Mouse (Mus musculus) liver, adult 2 months (tissue): ENCODE measurements around the gene Thbd. TPM values are rescaled to one million over a fixed set of nuclear protein-coding genes. Genes with fewer than 3 reads are reported as not detected.

Experiments
- DNase-seq: peaks from one replicate; pipeline ENCODE4 v3.0.0-alpha.2; 2011; ENCODE audit warnings: low read depth, low spot score; ENCODE audit errors: extremely low read depth
- H3K27ac ChIP-seq: fragments of 200-500 bp; replicated peaks from 2 replicates; pipeline ENCODE4 v1.5.1; 2012; ENCODE audit warnings: low read depth, mild to moderate bottlenecking, control low read depth, inconsistent platforms, low read length; ENCODE audit not compliant: insufficient read depth
- H3K27me3 ChIP-seq: fragments of 200-500 bp; 2 replicates; pipeline ENCODE4 v1.6.1; 2012; ENCODE audit warnings: mild to moderate bottlenecking, moderate library complexity, low read length, inconsistent platforms; ENCODE audit not compliant: control insufficient read depth, insufficient read depth
- H3K36me3 ChIP-seq: fragments of 200-500 bp; 2 replicates; pipeline ENCODE4 v1.6.1; 2012; ENCODE audit warnings: low read length, inconsistent platforms; ENCODE audit not compliant: control insufficient read depth, insufficient read depth
- H3K4me1 ChIP-seq: fragments of 200-500 bp; 2 replicates; pipeline ENCODE4 v1.6.1; 2011; ENCODE audit warnings: low read length; ENCODE audit not compliant: control insufficient read depth, insufficient read depth
- H3K4me3 ChIP-seq: fragments of 200-500 bp; 2 replicates; pipeline ENCODE4 v1.5.1; 2011; ENCODE audit warnings: low read depth, mild to moderate bottlenecking, control low read depth, low read length, moderate library complexity; ENCODE audit not compliant: insufficient read depth
- H3K79me2 ChIP-seq: fragments of 200-500 bp; 2 replicates; pipeline ENCODE4 v1.6.1; 2012; ENCODE audit warnings: inconsistent platforms, mild to moderate bottlenecking, low read length, moderate library complexity; ENCODE audit not compliant: control insufficient read depth, insufficient read depth
- H3K9ac ChIP-seq: fragments of 200-500 bp; 2 replicates; pipeline ENCODE4 v1.6.1; 2012; ENCODE audit warnings: low read depth, mild to moderate bottlenecking, control low read depth, inconsistent platforms, low read length
- CTCF ChIP-seq: fragments of 200-500 bp; IDR thresholded peaks from 2 replicates; pipeline ENCODE4 v1.5.1; 2011; ENCODE audit warnings: low read depth, low read length, control low read depth
- POLR2A ChIP-seq: fragments of 200-500 bp; IDR thresholded peaks from 2 replicates; pipeline ENCODE4 v1.6.1; 2011; ENCODE audit warnings: low read length, control low read depth; ENCODE audit not compliant: insufficient read depth; ENCODE audit errors: extremely low read depth
- WGBS: fragments of 180-500 bp; shearing (Covaris S2); methylation state at CpG from one replicate; pipeline ENCODE4 v1.1.7; 2018; 5-methylcytosine and 5-hydroxymethylcytosine counted together
- polyA plus RNA-seq: library from polyadenylated mRNA; depleted of rRNA; stranded (reverse); fragments of >200 nt; gene quantifications from 2 replicates; pipeline ENCODE4 v1.2.3, GENCODE M21; 2012; rRNA removed
- total RNA-seq: library from RNA; depleted of rRNA; stranded (reverse); fragments of >200 nt; gene quantifications from 2 replicates; pipeline ENCODE4 v1.2.3, GENCODE M21; 2014; rRNA removed

Gene Thbd
- total and polyA plus RNA-seq, 2 experiments, result 2.0 to 2.3 TPM

- TF ChIP-seq POLR2A (no peak), CTCF (no peak)
- WGBS, result 96% methylated on average over 3 of the region's 3 CpGs
Measured at GRCm38 (mm10) chr2:148364536-148364935, 43.5 kb downstream of the Thbd start.

GRCm38 (mm10) chr2:148357145-148357544 is 50.8 kb downstream of the Thbd start:
- Histone ChIP-seq H3K79me2 (no peaks in the 10 kb centered on the region), H3K9ac (no peak overlapping the region), H3K27me3 (no peaks in the 10 kb centered on the region), H3K4me3 (no peak overlapping the region), H3K27ac (no peak overlapping the region), H3K4me1 (no peaks in the 10 kb centered on the region), H3K36me3 (no peaks in the 10 kb centered on the region)
- TF ChIP-seq POLR2A (no peak), CTCF (no peak)
- WGBS, result 88% methylated on average over 1 of the region's 1 CpGs
- DNase-seq, result no peak

More at GRCm38 (mm10) chr2:148364536-148364935, 43.5 kb downstream of the Thbd start:
- H3K27me3 ChIP-seq, result no peaks in the 10 kb centered on the region
- no peak overlapping the region for H3K9ac ChIP-seq
- no peaks in the 10 kb centered on the region for H3K79me2 ChIP-seq
- no peaks in the 10 kb centered on the region for H3K36me3 ChIP-seq
- H3K4me3 ChIP-seq, result no peak overlapping the region
- H3K4me1 ChIP-seq, result no peaks in the 10 kb centered on the region
- DNase-seq, result no peak
- no peak overlapping the region for H3K27ac ChIP-seq

Other genes with a start within 250 kb of the Thbd start
- gene Sstr4, start 12.8 kb downstream of the Thbd start, total RNA-seq, result not detected in 2 replicates
- not detected in 2 replicates for gene Sstr4, start 12.8 kb downstream of the Thbd start, polyA plus RNA-seq
- gene Cd93, start 35.4 kb upstream of the Thbd start, total RNA-seq, result 3.0 and 4.0 TPM in 2 replicates
- gene Cd93, start 35.4 kb upstream of the Thbd start, polyA plus RNA-seq, result 1.1 TPM in 2 replicates